Mouse (Mus musculus) left cerebral cortex, adult 2 months (tissue): Measurements from ENCODE around the gene Mrgprd. TPM values are rescaled to one million over a fixed set of nuclear protein-coding genes. Genes with fewer than 3 reads are reported as not detected.

ENCODE experiments used
- DNase-seq, 2 experiments: peaks; one replicate each; pipeline ENCODE4 v3.0.0; 2021 to 2022; ENCODE audit warnings: low spot score in 2 of 2, mixed read lengths in 1 of 2; ENCODE audit errors: extremely low spot score in 1 of 2
- H3K27ac ChIP-seq: fragments of 200-600 bp; 2 replicates; pipeline ENCODE4 v1.8.1; 2022
- H3K4me3 ChIP-seq: fragments of 200-600 bp; 2 replicates; pipeline ENCODE4 v1.8.1; 2022
- CTCF ChIP-seq: fragments of 200-600 bp; IDR thresholded peaks from 2 replicates; pipeline ENCODE4 v1.8.1; 2022; ENCODE audit warnings: antibody characterized with exemption, mild to moderate bottlenecking, moderate library complexity
- intact Hi-C: fragments of 180-260 bp; cut with DNase I; formaldehyde crosslinking; loops from one replicate; pipeline ENCODE4 v1.15.1; 2025
- total RNA-seq, 2 experiments: library from RNA; stranded (reverse); gene quantifications; 2 replicates each; pipeline ENCODE4 v1.2.3; 2021

Gene Mrgprd
- total RNA-seq, 2 experiments from 2014 or later = not detected

GRCm38 (mm10) chr7:145292726-145293125 lies 21.9 kb upstream of the Mrgprd start:
- Histone ChIP-seq H3K4me3 (no peak overlapping the region), H3K27ac (no peak overlapping the region)
- no peak for DNase-seq
- no peak for TF ChIP-seq CTCF
- intact Hi-C loops = no loop called here

GRCm38 (mm10) chr7:145293859-145294258 lies 20.8 kb upstream of the Mrgprd start:
- peak; percentile 46 for TF ChIP-seq CTCF
- H3K4me3 ChIP-seq = no peak overlapping the region
- H3K27ac ChIP-seq = no peak overlapping the region
- intact Hi-C loops = no loop called here
- DNase-seq = no peak

- Histone ChIP-seq H3K4me3 (no peak overlapping the region), H3K27ac (no peak overlapping the region)
- TF ChIP-seq CTCF = no peak; the same call in 1 of the 2 replicates
- no peak for DNase-seq
- intact Hi-C loops = no loop called here
These were observed 15.8 kb upstream of the Mrgprd start for GRCm38 (mm10) chr7:145298666-145299490.

- DNase-seq = peak in 1 of 2 experiments; percentile 29
- no peak overlapping the region for H3K4me3 ChIP-seq
- no peak for TF ChIP-seq CTCF
- intact Hi-C loops = no loop called here
- H3K27ac ChIP-seq = peak overlapping the region; percentile 45
These were observed 14.9 kb upstream of the Mrgprd start for GRCm38 (mm10) chr7:145299562-145300320.

GRCm38 (mm10) chr7:145300321-145301007 lies 14.2 kb upstream of the Mrgprd start, which contains the start of gene Mrgprf:
Mrgprf (plus strand) TSS chr7:145300828.
- Histone ChIP-seq H3K27ac (peak within 1 kb of the TSS; percentile 45), H3K4me3 (no peak within 1 kb of the TSS)
- no peak for DNase-seq
- intact Hi-C loops = no loop called here
- peak; percentile 17 for TF ChIP-seq CTCF

- no peak for TF ChIP-seq CTCF
- intact Hi-C loops = no loop called here
- no peak for DNase-seq
- H3K4me3 ChIP-seq = no peak overlapping the region
- peak overlapping the region; percentile 24; the same call in 1 of the 2 replicates for H3K27ac ChIP-seq
These were observed 13.7 kb upstream of the Mrgprd start for GRCm38 (mm10) chr7:145301008-145301340.

- intact Hi-C loops = no loop called here
- DNase-seq = no peak
- Histone ChIP-seq H3K27ac (no peak overlapping the region; the same call in 1 of the 2 replicates), H3K4me3 (no peak overlapping the region)
- no peak for TF ChIP-seq CTCF
These were observed 13.2 kb upstream of the Mrgprd start for GRCm38 (mm10) chr7:145301341-145302005.

GRCm38 (mm10) chr7:145302488-145303285 lies 11.9 kb upstream of the Mrgprd start:
- no peak overlapping the region for H3K27ac ChIP-seq
- no peak for TF ChIP-seq CTCF
- intact Hi-C loops = no loop called here
- no peak for DNase-seq
- no peak overlapping the region for H3K4me3 ChIP-seq

- intact Hi-C loops = no loop called here
- H3K4me3 ChIP-seq = no peak overlapping the region
- H3K27ac ChIP-seq = no peak overlapping the region
- no peak for DNase-seq
- no peak for TF ChIP-seq CTCF
These were observed 10.5 kb upstream of the Mrgprd start for GRCm38 (mm10) chr7:145304153-145304552.

- intact Hi-C loops = no loop called here
- no peak overlapping the region for H3K27ac ChIP-seq
- no peak overlapping the region for H3K4me3 ChIP-seq
- TF ChIP-seq CTCF = no peak
- DNase-seq = no peak
These were observed 7.0 kb upstream of the Mrgprd start for GRCm38 (mm10) chr7:145307636-145308035.
